Mouse (Mus musculus) thymus, postnatal 4 days (tissue): Measurements from ENCODE around the gene Ncoa1.
"Not testable (repeated sequence)": the region's sequence is repeated elsewhere in the genome, so short reads cannot be mapped to it uniquely, and the experiment has no call there.

Source experiments
- DNase-seq: peaks from one replicate; pipeline ENCODE4 v3.0.0; 2021

The Ncoa1 gene

DNA sequence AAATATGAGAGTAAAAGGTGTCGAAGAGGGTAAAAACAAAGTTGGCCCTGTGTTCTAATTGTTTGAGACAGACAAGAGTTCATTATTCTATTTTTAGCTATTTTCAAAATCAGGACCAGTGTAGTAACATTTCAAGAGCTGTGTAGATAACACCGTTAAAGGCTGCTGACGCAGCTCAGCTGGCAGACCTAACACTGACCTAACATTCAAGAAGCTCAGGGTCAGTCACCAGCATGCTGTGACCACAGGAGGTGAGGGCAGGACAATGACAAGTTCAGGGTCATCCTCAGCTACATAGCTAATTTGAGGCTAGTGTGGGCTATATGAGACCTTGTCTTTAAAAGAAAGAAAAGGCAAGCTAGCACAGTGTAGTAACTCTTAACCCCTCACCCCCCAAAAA is 84.9 kb downstream of the Ncoa1 start:
- no peak for DNase-seq

DNA sequence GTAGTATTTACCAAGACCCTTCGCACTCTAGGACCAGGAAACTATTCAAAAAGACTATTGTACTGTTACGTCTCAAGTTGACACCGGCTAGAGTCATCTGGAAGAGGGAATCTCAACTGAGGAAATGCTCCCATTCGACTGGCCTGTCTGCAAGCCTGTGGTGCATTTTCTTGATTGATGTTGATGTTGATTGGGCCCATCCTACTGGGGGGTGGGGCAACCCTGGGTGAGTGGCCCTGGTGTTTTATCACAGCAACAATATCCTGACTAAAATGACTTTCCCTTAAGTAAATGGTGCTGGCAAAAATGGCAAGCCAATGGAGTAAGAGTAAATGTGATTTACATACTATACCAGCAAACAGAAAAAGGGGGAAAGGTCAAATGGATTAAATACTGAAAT is 85.7 kb downstream of the Ncoa1 start:
- no peak for DNase-seq

DNA sequence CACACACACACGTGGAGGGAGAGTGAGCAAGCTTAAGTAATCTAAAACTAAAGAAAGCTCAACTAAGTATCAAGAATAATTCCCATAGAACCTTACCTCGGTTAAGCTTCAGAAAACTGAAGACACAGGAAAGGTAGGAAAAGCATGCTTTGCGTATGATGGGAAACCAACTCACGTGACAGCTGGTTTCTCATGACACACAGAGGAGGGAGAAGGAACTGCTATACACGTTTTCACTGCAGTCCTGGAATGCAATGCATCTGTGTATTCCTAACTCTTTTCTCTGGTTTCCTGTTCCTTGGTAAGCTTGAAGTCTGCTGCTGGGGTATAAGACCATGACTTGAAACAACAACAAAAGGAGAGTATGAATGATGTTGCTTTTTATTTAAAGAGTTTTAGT is 86.3 kb downstream of the Ncoa1 start:
- DNase-seq: no peak

DNA sequence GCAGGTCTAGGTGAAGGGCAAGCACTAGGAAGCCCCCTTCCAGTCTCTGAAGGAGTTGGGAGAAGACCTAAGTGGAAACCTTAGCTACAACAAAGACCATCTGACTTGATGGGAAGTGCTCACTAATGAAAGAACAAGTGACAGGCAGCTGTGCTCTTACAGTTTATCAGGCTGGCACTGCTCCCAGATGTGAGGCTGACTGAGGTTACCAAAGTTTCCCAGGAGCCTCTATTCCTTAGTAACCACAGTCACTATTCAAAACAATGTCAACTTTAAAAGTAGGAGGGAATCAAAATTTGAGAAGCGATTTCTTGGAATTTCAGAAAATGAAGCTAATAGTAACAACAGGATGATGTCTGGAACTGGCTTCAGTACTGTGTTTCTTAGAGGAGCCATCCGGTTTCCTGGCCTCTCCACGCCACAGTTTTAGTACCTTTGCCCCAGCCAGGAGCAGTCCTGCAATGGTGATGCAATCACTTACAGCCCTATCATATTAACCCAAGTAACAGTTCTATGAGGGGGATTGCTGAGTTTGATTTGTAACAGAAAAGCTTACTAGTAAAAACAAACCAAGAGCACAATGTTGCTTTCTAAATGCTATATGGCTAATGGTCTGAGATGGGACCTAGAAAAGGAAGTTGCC is 90.8 kb downstream of the Ncoa1 start:
- DNase-seq: no peak

DNA sequence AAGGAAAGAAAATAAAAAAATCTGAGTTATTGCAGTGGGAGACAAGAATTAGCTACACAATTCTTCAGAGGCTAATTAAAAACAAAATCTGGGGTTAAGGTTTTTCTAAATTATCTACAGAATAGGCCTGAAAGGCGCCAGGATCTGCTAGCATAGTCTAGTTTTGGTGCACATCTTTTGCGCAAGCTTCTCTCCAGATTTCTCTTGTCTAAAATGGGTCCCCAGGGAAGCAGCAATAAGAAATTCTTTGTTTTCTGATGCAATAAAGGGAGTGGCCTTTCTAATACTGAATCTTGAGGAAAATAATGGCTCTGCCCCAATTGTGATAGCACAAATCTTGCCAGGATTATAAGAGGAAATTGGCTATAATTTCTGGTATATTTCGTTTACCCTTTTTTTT is 93.9 kb downstream of the Ncoa1 start:
- DNase-seq: no peak

DNA sequence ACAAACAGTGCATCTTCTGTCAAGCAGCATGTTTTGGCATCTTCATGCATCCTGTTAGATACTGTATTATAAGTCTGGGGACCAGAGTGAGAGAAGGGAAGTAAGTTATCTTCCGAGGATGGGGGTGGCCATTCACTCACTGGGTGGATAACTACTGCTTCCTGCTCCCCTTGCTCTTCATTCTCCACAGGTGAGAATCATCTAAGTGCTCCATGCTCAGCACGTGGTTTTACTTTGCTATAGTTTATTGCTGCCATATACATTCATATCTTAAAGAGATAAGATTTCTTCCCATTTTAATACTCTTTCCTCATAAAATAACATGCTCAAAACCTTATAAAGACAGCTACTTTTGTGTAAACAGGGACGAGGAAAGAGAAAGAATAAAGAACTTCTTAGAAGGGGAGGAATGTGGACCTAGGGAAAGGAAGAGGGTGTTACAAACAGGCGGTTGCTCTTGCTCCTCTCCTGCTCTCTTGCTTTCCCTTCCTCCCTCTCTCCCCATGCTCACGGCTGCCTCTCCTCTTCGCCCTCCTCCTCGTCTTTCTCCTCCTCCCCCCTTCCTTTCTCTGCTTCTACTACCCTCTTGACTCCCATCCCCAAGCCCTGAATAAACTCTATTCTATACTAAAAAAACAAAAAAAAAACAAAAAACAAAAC is 97.6 kb downstream of the Ncoa1 start:
- DNase-seq: no peak

GRCm38 (mm10) chr12:4376475-4376874 is 100.5 kb downstream of the Ncoa1 start:
- DNase-seq: no peak

DNA sequence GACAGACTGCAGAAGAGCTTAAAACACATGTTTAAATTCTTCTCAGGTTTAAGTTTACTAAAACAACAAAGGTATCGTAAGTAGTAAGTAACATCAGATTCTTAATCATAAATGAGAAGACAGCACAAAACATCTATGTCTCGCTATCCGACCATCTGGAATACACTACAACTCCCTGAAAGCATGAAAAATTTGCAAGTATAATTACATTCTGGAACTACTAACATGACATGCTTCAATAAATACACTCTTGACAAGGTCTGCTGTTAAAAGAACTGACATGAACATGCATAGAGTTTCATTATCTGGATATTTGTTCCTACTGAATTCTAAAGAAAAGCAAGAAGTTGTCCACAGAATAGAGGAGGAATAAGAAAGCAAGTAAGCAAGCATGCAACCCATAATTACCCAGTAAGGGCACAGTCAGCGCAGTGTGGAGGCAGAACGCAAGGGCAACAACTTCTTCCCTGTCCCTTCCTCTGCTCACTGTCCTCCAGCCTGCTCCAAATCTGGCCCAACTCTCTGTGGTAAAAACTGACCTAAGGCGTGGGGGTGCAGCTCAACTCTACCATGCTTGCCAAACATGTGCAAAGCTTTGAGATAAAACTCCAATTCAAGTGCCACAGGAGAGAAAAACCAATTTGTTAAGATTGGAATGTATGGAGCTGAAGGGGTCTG is 102.0 kb downstream of the Ncoa1 start:
- no peak for DNase-seq

DNA sequence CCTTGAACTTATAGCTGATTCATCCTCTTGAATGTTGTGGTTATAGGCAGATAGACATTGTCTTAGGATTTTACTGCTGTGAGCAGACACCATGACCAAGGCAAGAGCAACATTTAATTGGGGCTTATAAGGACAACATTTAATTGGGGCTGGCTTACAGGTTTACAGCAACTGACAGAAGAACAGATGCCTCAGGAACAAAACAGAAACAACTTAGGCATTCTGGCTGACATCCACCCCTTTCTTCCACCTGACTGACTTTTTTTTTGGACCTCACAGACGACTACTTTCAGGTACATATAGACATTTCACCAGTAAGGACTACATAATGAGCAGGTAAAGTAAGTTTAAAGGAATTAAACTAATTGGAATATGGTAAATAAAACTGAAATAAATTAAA is 105.6 kb downstream of the Ncoa1 start:
- DNase-seq: no peak

- no peak for DNase-seq
Observed at GRCm38 (mm10) chr12:4365951-4366350, 111.0 kb downstream of the Ncoa1 start.

DNA sequence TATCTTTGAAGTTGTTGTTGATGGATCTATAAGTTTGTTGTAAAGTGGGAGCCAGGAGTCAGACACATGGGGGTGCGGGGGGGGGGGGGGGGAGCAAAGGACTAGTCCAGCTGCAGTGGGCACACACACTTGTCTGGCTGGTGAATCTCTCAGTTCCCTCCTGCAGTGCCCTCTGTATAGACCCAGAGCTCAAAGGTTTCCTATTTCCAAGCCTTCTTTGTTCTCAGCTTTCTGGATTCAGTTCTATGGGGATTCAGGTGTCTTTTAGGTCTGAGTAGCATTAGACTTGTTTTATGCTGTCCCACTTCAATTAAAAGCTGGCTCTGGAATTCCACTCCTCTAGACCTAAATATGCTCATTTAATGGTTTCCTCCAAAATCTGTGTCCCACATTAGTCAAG is 117.5 kb downstream of the Ncoa1 start:
- no peak for DNase-seq

GRCm38 (mm10) chr12:4358653-4359052 is 118.3 kb downstream of the Ncoa1 start:
- DNase-seq: not testable (repeated sequence)

DNA sequence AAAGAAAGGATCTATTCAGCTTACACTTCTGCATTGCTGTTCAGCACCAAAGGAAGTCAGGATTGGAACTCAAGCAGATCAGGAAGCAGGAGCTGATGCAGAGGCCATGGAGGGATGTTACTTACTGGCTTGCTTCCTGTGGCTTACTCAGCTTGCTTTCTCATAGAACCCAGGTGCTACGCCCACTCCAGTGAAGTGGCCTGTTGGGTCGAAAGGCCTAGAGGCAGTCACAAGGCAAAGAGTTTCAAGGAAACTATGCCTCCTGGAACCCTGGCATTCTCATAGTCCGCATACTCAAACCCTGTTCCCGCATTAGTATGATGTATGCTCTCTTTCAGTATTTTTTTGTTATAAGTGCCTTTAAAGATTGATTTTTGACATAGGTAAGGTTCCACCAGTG is 118.9 kb downstream of the Ncoa1 start:
- DNase-seq: no peak

DNA sequence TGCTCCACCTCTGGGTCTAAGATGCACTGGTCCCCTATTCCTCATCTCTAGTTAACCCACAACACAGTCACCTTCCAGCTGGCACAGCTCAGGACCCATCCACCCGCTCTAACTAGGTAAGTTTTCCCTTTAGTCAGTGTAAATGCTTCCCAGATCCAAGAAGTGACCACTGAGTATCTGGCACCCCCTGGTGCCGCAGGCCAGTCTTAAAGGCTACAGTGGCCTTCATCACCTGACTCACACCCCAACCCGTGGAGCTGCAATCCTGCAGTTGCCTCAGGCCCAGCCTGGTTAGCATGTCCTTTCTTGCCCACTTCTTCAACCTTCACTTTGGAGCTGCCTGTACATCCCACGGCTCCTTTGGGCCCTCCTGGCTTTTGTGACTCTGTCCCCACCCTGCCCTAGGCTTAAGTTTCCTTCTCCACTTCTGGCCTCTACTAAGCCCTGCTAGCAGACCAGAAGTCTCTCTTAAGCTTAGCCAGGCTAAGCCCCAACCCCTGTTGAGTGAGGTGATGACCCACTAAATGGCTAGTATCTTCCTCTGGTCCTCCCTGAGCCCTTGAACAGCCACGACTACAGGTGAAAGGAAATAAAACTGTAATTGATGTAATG is 120.0 kb downstream of the Ncoa1 start:
- DNase-seq: no peak

GRCm38 (mm10) chr12:4355019-4355730 is 121.8 kb downstream of the Ncoa1 start:
- no peak for DNase-seq

DNA sequence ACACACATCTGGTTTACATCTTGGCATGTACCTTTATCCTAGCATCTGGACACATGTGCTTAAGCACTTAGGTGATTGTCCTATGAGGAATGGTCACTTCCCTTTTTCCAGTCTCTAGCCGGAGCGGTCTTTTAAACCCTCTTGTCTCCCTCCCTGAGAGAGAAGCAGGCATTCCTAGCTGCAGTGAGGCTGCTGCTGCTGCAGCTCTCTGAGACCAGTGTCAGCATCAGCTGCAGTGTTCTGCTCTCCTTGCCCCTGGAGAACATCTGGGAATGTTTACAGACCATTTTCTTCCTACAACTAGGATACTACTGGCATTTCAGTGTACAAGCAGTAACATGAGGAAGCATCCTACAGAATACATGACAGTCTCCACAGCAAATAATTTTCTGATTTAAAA is 133.8 kb downstream of the Ncoa1 start:
- DNase-seq: no peak

DNA sequence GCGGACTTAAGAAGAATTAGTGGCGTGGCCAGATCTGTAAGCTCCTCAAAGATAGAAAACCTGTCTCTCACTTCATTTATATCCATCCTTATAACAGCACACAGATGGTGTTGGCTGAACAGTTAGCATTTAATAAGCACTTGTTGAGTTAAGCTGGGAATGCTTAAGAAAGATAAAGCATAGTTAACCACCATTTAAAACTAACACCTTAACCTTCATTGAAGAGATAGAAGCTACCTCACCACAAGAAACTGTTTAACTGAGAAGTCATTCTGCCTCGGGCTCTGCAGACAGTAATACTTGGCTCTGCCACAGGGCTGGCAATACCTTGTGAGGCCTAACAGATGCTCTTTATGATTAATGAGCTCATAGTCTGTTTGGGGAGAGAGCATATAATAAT is 134.9 kb downstream of the Ncoa1 start:
- no peak for DNase-seq

- no peak for DNase-seq
Observed at GRCm38 (mm10) chr12:4340325-4340924, 136.6 kb downstream of the Ncoa1 start.

DNA sequence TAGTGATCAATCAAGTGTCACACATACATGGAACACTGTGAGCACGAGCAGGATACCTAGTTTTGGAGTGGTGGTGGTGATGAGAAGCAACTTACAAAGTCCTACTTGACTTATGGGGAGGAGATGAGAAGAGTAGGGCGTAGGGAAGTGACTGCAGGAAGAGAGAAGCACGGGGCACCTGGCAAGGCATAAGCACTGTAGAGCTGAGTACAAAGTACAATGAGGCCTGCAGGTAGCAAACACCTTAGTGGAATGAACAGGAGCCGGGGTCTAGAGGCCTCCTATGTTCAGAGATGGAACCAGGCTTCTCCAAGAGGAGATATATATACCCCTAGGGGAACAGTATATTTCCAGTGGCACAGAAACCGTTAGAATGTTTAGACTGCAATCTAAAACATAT is 153.4 kb downstream of the Ncoa1 start:
- no peak for DNase-seq

DNA sequence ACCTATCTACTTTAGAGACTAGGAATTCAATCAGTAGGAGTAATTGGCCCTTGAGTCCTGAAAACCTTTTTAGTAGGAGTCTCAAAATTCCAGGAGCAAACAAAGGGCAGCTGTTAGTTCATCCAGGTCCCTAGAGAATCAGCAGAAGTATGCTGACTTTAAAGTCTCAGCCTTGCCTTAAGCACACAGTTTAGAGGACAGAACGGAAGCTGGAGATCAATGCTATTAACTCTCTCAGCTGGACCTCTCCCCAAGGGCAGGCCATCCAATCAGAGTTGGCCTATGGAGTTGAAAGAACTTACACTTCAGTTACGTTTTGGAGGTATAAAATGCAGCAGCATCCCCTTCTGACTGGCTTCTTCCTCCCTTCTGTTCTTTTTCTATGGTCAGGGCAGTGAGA is 154.8 kb downstream of the Ncoa1 start:
- no peak for DNase-seq

GRCm38 (mm10) chr12:4313824-4314223 is 163.2 kb downstream of the Ncoa1 start:
- no peak for DNase-seq

DNA sequence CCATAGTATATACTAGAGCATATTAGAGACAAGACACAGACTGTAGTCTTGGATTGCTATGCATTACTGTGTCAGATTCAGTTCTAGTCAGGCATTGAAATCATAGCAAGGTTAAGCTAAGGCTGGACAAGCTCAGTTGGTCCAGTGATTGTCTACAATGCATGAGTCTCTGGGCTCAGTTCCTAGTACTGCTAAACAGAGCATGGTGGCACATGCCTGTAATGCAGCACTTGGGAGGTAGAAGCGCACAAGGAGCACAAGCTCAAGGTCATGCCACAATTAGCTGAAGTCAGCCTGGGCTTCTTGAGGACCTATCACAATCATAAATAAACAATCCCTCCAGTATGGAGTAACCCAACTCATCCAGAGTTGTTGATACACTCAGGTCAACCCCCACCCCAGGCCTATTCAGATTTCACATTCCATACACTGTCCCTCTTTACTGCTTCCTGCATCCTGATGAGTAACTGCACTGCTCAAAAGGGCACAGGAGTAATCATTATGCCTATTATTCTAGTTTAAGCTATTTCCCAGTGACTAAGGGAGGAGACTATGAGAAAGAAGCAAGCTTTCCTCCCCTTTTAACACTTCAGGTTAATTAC is 170.2 kb downstream of the Ncoa1 start:
- DNase-seq: no peak

- DNase-seq: no peak
Observed at GRCm38 (mm10) chr12:4299300-4299699, 177.7 kb downstream of the Ncoa1 start.
